Mouse (Mus musculus): ENCODE measurements around the gene Zfp341. TPM values are rescaled to one million over a fixed set of nuclear protein-coding genes. Genes with fewer than 3 reads are reported as not detected.

The Zfp341 gene
- polyA plus RNA-seq, 1 experiment from 2014 or later: 2.0 TPM

DNA sequence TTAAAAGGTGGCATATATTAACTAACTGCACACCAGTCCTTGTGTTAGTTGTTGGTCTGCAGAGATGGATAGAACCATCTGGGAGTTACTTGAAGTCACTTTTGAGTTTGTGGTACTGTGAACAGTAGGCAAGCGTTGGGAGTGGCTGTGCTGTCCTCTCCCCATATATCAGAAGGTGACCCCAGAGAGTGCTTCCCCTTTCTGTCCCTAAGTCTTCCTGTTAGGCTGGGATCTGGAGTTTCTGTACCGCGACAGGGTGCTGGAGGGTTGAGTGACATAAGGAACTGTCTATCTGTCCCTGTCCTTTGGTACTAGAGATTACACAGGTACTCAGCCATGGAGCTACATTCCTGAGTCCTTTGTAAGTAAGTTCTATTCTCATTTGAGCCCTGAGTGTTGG is 73.7 kb downstream of the Zfp341 start:
- no peak overlapping the region for H3K4me2 ChIP-seq
- H3K27me3 ChIP-seq: no peaks in the 10 kb centered on the region
- peaks cover 8% of the 10 kb centered on the region for H3K36me3 ChIP-seq
- no peak overlapping the region for H3K27ac ChIP-seq (replicated peaks)
- H3K9me3 ChIP-seq: no peaks in the 10 kb centered on the region
- 93% methylated on average over 3 of the region's 3 CpGs for WGBS
- no peak overlapping the region for H3K4me3 ChIP-seq
- no peak for ATAC-seq (ENCODE audit: low FRiP score, low read depth)
- peaks cover 25% of the 10 kb centered on the region for H3K4me1 ChIP-seq (replicated peaks)
- no peak overlapping the region for H3K9ac ChIP-seq

DNA sequence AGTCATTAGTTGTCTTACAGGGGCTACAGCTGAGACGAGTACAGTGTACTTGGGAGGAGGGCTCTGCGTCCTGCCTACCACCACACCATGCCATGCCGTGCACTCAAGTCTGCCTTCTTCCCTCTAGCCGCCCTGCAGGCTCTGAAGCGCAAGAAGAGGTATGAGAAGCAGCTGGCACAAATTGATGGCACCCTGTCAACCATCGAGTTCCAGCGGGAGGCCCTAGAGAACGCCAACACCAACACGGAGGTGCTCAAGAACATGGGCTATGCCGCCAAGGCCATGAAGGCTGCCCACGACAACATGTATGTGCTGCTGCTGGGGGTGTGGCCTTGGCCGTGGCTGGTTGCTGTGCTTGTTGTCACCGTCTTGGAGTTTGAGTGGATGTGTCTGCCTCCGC is 76.3 kb downstream of the Zfp341 start:
- Histone ChIP-seq H3K4me1 (replicated peaks) (peaks cover 8% of the 10 kb centered on the region), H3K36me3 (peaks cover 18% of the 10 kb centered on the region), H3K4me3 (no peak overlapping the region), H3K9ac (no peak overlapping the region), H3K27ac (replicated peaks) (no peak overlapping the region), H3K27me3 (no peaks in the 10 kb centered on the region), H3K4me2 (no peak overlapping the region), H3K9me3 (no peaks in the 10 kb centered on the region)
- ATAC-seq (ENCODE audit: low FRiP score, low read depth): no peak
- WGBS: 86% methylated on average over 14 of the region's 14 CpGs

DNA sequence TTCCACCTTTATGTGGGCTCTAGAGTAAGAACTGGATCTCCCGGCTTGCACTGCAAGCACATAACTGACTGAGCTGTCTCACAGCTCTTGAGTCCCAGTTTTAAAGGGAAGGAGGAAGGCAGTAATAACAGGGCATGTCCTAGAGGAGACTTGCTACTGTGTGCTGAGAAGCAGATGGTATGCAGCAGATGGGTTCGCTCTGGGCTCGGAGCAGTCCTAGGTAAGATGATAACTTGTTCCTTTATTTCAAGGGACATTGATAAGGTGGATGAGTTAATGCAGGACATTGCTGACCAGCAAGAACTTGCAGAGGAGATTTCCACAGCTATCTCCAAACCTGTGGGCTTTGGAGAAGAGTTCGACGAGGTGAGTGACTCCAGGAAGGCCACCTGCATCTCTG is 77.9 kb downstream of the Zfp341 start:
- no peak for ATAC-seq (ENCODE audit: low FRiP score, low read depth)

DNA sequence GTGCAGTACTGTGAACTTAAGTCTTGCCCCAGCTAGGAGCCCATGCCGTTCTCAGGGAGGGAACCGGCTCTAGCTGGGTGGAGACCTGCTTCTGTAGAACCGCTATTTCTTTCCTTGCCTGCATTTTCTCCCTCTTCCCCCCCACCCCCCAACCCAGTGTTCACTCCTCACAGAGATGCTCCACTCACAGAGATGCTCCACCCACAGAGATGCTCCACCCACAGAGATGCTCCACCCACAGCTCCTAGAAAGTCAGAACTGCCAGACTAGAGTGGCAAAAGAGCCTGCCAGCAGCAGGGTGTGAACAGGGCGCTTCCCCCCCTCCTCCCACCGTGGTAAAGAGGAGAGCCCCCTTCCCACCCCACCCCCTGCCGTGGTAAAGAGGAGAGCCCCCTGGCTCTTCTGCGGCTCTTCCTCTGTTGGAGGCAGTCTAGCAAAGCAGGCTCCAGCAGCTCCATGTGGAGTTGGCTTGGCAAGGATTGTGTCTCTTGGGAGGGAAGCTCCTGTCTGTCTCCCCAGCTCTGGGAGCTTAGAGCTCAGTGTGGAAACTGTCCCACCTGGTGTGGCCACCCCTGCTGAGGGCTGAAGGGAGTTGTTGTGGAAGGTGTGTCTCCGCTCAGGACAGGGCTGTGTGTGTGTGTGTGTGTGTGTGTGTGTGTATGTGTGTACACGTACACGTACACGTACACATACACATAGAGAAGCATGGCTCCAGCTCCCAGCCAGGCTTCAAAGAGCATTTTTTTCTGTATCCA is 80.3 kb downstream of the Zfp341 start:
- Histone ChIP-seq H3K27ac (replicated peaks) (no peak overlapping the region), H3K36me3 (peaks cover 18% of the 10 kb centered on the region), H3K4me1 (replicated peaks) (no peaks in the 10 kb centered on the region), H3K9me3 (no peaks in the 10 kb centered on the region), H3K4me3 (no peak overlapping the region), H3K4me2 (no peak overlapping the region), H3K9ac (no peak overlapping the region), H3K27me3 (no peaks in the 10 kb centered on the region)
- ATAC-seq (ENCODE audit: low FRiP score, low read depth): no peak
- 71% methylated on average over 11 of the region's 11 CpGs for WGBS

More for the DNA sequence above, 77.9 kb downstream of the Zfp341 start:
- 97% methylated on average over 5 of the region's 5 CpGs for WGBS
- Histone ChIP-seq H3K36me3 (peaks cover 18% of the 10 kb centered on the region), H3K4me1 (replicated peaks) (peaks cover 4% of the 10 kb centered on the region), H3K4me3 (no peak overlapping the region), H3K4me2 (no peak overlapping the region), H3K9ac (no peak overlapping the region), H3K9me3 (no peaks in the 10 kb centered on the region), H3K27me3 (no peaks in the 10 kb centered on the region), H3K27ac (replicated peaks) (no peak overlapping the region)

DNA sequence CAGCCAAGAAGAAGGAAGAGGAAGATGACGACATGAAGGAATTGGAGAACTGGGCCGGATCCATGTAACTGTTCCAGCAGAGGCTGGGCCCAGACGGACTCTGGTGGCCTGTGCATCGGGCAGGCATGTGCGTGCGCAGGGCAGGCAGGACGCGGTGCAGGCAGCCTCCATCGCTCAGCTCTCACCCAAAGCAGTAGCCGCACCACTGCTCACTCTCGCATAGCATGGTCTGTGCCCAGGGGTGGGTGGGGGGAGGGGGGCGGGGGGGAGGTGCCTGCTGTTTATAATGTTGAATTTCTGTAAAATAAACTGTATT is 80.8 kb downstream of the Zfp341 start:
- H3K9me3 ChIP-seq: no peaks in the 10 kb centered on the region
- no peak overlapping the region for H3K4me2 ChIP-seq
- H3K27me3 ChIP-seq: no peaks in the 10 kb centered on the region
- WGBS: 90% methylated on average over 12 of the region's 12 CpGs
- H3K4me1 ChIP-seq (replicated peaks): no peaks in the 10 kb centered on the region
- no peak overlapping the region for H3K9ac ChIP-seq
- no peak overlapping the region for H3K27ac ChIP-seq (replicated peaks)
- H3K4me3 ChIP-seq: no peak overlapping the region
- no peak for ATAC-seq (ENCODE audit: low FRiP score, low read depth)
- H3K36me3 ChIP-seq: peaks cover 18% of the 10 kb centered on the region

DNA sequence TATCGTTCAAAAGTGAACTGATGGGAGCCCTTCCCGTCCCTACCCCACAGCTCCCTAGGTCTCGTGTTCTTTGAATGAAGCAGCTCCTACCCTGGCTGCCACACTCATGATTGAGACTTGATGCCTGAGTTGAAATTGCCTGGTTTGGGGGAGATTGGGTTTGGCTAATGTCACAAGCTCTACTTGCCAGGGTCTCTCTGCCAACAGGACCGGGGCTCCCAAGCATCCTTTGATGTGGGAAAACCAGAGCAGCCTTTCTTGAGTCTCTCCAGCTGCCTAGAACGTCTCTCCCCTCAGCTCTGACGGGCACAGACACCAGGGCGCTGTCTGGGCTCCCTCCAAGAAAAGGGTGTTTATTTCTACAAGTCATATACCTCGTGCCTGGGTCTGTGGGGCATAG is 82.6 kb downstream of the Zfp341 start:
- no peaks in the 10 kb centered on the region for H3K27me3 ChIP-seq
- no peaks in the 10 kb centered on the region for H3K9me3 ChIP-seq
- ATAC-seq (ENCODE audit: low FRiP score, low read depth): no peak
- no peak overlapping the region for H3K4me3 ChIP-seq
- H3K4me1 ChIP-seq (replicated peaks): no peaks in the 10 kb centered on the region
- WGBS: 76% methylated on average over 8 of the region's 8 CpGs
- no peak overlapping the region for H3K9ac ChIP-seq
- H3K36me3 ChIP-seq: peaks cover 13% of the 10 kb centered on the region
- no peak overlapping the region for H3K27ac ChIP-seq (replicated peaks)
- no peak overlapping the region for H3K4me2 ChIP-seq

Other genes with a start within 250 kb of the Zfp341 start
- gene Cdk5rap1, start 240.3 kb upstream of the Zfp341 start, polyA plus RNA-seq (2015; fragmentation: Nextera tagmentation; extraction: Ambion mirVana): 12.8 and 13.2 TPM in 2 replicates
- 13.0 and 13.7 TPM in 2 replicates for gene Snta1, start 205.2 kb upstream of the Zfp341 start, polyA plus RNA-seq (2015; fragmentation: Nextera tagmentation; extraction: Ambion mirVana)
- 48.0 and 50.8 TPM in 2 replicates for gene Cbfa2t2, start 176.8 kb upstream of the Zfp341 start, polyA plus RNA-seq (2015; fragmentation: Nextera tagmentation; extraction: Ambion mirVana)
- gene 1700003F12Rik, start 66.2 kb upstream of the Zfp341 start, polyA plus RNA-seq (2015; fragmentation: Nextera tagmentation; extraction: Ambion mirVana): 1.7 and 2.7 TPM in 2 replicates
- gene Actl10, start 61.5 kb upstream of the Zfp341 start, polyA plus RNA-seq (2015; fragmentation: Nextera tagmentation; extraction: Ambion mirVana): 0.52 and 0.76 TPM in 2 replicates
- gene Necab3, start 54.4 kb upstream of the Zfp341 start, polyA plus RNA-seq (2015; fragmentation: Nextera tagmentation; extraction: Ambion mirVana): 20.3 and 21.4 TPM in 2 replicates
- 8.4 and 8.6 TPM in 2 replicates for gene E2f1, start 43.4 kb upstream of the Zfp341 start, polyA plus RNA-seq (2015; fragmentation: Nextera tagmentation; extraction: Ambion mirVana)
- 16.9 and 18.6 TPM in 2 replicates for gene Pxmp4, start 9.6 kb upstream of the Zfp341 start, polyA plus RNA-seq (2015; fragmentation: Nextera tagmentation; extraction: Ambion mirVana)
- gene 4930519P11Rik, start 140 bp downstream of the Zfp341 start, polyA plus RNA-seq (2015; fragmentation: Nextera tagmentation; extraction: Ambion mirVana): 0.76 and 0.79 TPM in 2 replicates
- 26.4 and 32.0 TPM in 2 replicates for gene Chmp4b, start 38.4 kb downstream of the Zfp341 start, polyA plus RNA-seq (2015; fragmentation: Nextera tagmentation; extraction: Ambion mirVana)
- gene Gm14214, start 156.7 kb downstream of the Zfp341 start, polyA plus RNA-seq (2015; fragmentation: Nextera tagmentation; extraction: Ambion mirVana): not detected in 2 replicates
- gene Raly, start 177.8 kb downstream of the Zfp341 start, polyA plus RNA-seq (2015; fragmentation: Nextera tagmentation; extraction: Ambion mirVana): 26.9 and 29.4 TPM in 2 replicates
- 0.99 and 1.2 TPM in 2 replicates for gene a, start 178.1 kb downstream of the Zfp341 start, polyA plus RNA-seq (2015; fragmentation: Nextera tagmentation; extraction: Ambion mirVana)

Measured in hindbrain, embryonic 15.5 days (tissue).